Mouse (Mus musculus): ENCODE data around the gene Ccl6.

DNA sequence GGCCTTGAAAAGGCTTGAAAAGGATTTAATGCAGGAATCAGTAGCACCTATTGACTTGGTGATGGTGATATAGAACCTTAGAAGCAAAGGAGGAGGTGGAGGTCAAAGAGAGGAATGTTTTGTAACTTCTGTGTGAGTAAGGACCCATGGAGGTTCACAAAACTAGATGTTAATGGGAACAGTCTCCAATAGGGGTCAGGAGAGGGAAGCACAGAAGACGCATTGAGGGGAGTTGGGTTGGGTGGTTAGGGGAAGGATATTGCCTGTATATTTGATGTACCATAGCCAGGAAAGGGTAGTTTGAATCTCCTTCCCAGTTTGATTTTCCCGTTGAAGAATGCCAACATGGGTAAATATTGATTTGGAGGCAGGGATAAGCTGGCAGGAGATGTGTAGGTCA is 8.7 kb downstream of the Ccl6 start:
- TF ChIP-seq GATA1 (IDR thresholded peaks at IDR 0.05; ENCODE audit: borderline replicate concordance, low read length): no peak
- no peak for TF ChIP-seq FLI1 (IDR thresholded peaks at IDR 0.05; ENCODE audit: low read length)
